Mouse (Mus musculus) intestine, embryonic 14.5 days (tissue): ENCODE measurements at regions not wholly inside any gene's neighbourhood (a gene's known extent, or its start where the extent isn't known, plus 50 kb on each side); places are given as distances from the start of the nearest gene placed in this dataset.

ENCODE experiments used
- ATAC-seq: fragments of 200-750 bp; cut with Nextera tagmentation; replicated peaks from 2 replicates; pipeline ENCODE4 v1.8.0; 2017; ENCODE audit warnings: low read depth, moderate number of reproducible peaks, moderate TSS enrichment, moderate library complexity; ENCODE audit not compliant: low FRiP score, low TSS enrichment
- DNase-seq: peaks from one replicate; pipeline ENCODE4 v3.0.0-alpha.2; 2018; ENCODE audit warnings: low spot score
- H3K27ac ChIP-seq: fragments of 300-500 bp; sonication (generic); 2 replicates; pipeline ENCODE4 v1.5.1; 2014; ENCODE audit warnings: low read depth, mild to moderate bottlenecking, control low read depth
- H3K27me3 ChIP-seq: fragments of 300-500 bp; sonication (generic); replicated peaks from 2 replicates; pipeline ENCODE4 v1.6.1; 2014; ENCODE audit warnings: low read length, control low read depth; ENCODE audit not compliant: control insufficient read depth, insufficient read depth
- H3K36me3 ChIP-seq: fragments of 300-500 bp; sonication (generic); 2 replicates; pipeline ENCODE4 v1.6.1; 2014; ENCODE audit warnings: low read length, control low read depth; ENCODE audit not compliant: control insufficient read depth, insufficient read depth
- H3K4me1 ChIP-seq: fragments of 300-500 bp; sonication (generic); replicated peaks from 2 replicates; pipeline ENCODE4 v1.6.1; 2014; ENCODE audit warnings: low read length, control low read depth, mixed read lengths; ENCODE audit not compliant: control insufficient read depth, insufficient read depth
- H3K4me2 ChIP-seq: fragments of 300-500 bp; sonication (generic); 2 replicates; pipeline ENCODE4 v1.6.1; 2014; ENCODE audit warnings: low read length
- H3K4me3 ChIP-seq: fragments of 300-500 bp; sonication (generic); 2 replicates; pipeline ENCODE4 v1.5.1; 2014; ENCODE audit warnings: low read depth, low read length, control low read depth, mixed read lengths
- H3K9ac ChIP-seq: fragments of 300-500 bp; sonication (generic); 2 replicates; pipeline ENCODE4 v1.6.1; 2014; ENCODE audit warnings: mild to moderate bottlenecking, low read length
- H3K9me3 ChIP-seq: fragments of 300-500 bp; sonication (generic); 2 replicates; pipeline ENCODE4 v1.6.1; 2016; ENCODE audit warnings: low read length, control low read depth; ENCODE audit not compliant: control insufficient read depth
- WGBS: fragments of 180-500 bp; shearing (Covaris S2); extraction: QIAGEN DNeasy Blood & Tissue Kit; methylation state at CpG from one replicate; pipeline ENCODE4 v1.1.7; 2014; 5-methylcytosine and 5-hydroxymethylcytosine counted together

- Histone ChIP-seq H3K4me2 (no peak overlapping the region), H3K36me3 (no peaks in the 10 kb centered on the region), H3K9me3 (no peaks in the 10 kb centered on the region), H3K27me3 (no peaks in the 10 kb centered on the region), H3K4me3 (no peak overlapping the region), H3K27ac (no peak overlapping the region), H3K9ac (no peak overlapping the region), H3K4me1 (no peaks in the 10 kb centered on the region)
- ATAC-seq (no peak), DNase-seq (no peak)
- 77% methylated on average over 6 of the region's 6 CpGs for WGBS
Observed at GRCm38 (mm10) chr5:99838236-99838775, 67.7 kb upstream of the Vamp9 start.

DNA sequence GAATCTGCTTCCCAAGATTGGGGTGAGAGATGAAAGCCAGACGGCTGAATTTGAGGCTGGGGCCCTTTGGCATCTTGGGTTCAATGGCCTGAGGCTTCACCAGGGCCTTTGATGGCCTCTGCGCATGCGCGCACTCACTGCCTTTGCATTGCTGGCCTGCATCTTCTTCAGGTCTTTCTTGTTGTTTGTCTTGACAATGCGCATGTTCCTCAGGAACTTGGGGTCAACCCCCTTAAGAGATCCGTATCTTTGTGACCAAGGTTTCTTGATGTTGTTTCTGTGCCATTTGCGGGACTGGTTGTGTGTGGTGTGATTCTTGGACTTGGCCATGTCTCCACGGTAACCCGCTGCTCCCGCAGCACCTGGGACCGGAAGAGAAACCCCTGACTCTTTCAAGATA lies 66.4 kb upstream of the Vamp9 start:
- H3K4me3 ChIP-seq, result no peak overlapping the region
- no peaks in the 10 kb centered on the region for H3K36me3 ChIP-seq
- H3K27ac ChIP-seq, result no peak overlapping the region
- H3K9me3 ChIP-seq, result no peaks in the 10 kb centered on the region
- no peaks in the 10 kb centered on the region for H3K27me3 ChIP-seq
- H3K4me2 ChIP-seq, result no peak overlapping the region
- DNase-seq (no peak), ATAC-seq (no peak)
- H3K4me1 ChIP-seq, result no peaks in the 10 kb centered on the region
- WGBS, result 95% methylated on average over 11 of the region's 11 CpGs
- H3K9ac ChIP-seq, result no peak overlapping the region

DNA sequence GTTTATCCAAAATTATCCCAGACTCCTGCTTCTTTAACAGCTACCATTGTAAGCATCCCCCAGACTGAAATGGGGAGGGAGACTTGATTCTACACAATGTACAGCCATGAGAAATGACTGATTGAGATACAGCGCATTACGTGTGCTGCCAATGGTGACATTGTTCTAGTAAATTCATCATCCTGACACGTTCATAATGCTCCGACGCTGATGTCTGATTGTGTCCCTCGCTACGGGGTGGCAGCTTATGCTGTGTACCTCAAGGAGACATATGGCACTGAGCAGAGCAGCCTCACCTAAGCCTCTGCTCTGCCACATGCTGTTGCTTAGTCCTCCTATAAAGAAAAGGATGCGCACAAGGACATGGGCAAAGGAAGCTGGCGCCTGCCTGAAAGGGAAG lies 65.2 kb upstream of the Vamp9 start:
- ATAC-seq (no peak), DNase-seq (no peak)
- no peak overlapping the region for H3K4me2 ChIP-seq
- no peaks in the 10 kb centered on the region for H3K36me3 ChIP-seq
- H3K4me1 ChIP-seq, result no peaks in the 10 kb centered on the region
- no peak overlapping the region for H3K4me3 ChIP-seq
- WGBS, result 84% methylated on average over 9 of the region's 9 CpGs
- no peaks in the 10 kb centered on the region for H3K27me3 ChIP-seq
- no peaks in the 10 kb centered on the region for H3K9me3 ChIP-seq
- H3K27ac ChIP-seq, result no peak overlapping the region
- no peak overlapping the region for H3K9ac ChIP-seq

- 86% methylated on average over 11 of the region's 11 CpGs for WGBS
Observed at GRCm38 (mm10) chr5:99845565-99846255, 60.3 kb upstream of the Vamp9 start.

GRCm38 (mm10) chr5:99848158-99848988 lies 57.7 kb upstream of the Vamp9 start:
- no peak for ATAC-seq
- WGBS, result 88% methylated on average over 17 of the region's 17 CpGs
- Histone ChIP-seq H3K27me3 (no peaks in the 10 kb centered on the region), H3K4me3 (no peak overlapping the region), H3K9ac (no peak overlapping the region), H3K27ac (no peak overlapping the region), H3K9me3 (no peaks in the 10 kb centered on the region), H3K36me3 (no peaks in the 10 kb centered on the region), H3K4me2 (no peak overlapping the region), H3K4me1 (no peaks in the 10 kb centered on the region)
- no peak for DNase-seq

More at GRCm38 (mm10) chr5:99845565-99846255, 60.3 kb upstream of the Vamp9 start:
- Histone ChIP-seq H3K27me3 (no peaks in the 10 kb centered on the region), H3K4me1 (no peaks in the 10 kb centered on the region), H3K36me3 (no peaks in the 10 kb centered on the region), H3K27ac (no peak overlapping the region), H3K4me2 (no peak overlapping the region), H3K9ac (no peak overlapping the region), H3K9me3 (no peaks in the 10 kb centered on the region), H3K4me3 (no peak overlapping the region)
- DNase-seq, result no peak
- no peak for ATAC-seq

DNA sequence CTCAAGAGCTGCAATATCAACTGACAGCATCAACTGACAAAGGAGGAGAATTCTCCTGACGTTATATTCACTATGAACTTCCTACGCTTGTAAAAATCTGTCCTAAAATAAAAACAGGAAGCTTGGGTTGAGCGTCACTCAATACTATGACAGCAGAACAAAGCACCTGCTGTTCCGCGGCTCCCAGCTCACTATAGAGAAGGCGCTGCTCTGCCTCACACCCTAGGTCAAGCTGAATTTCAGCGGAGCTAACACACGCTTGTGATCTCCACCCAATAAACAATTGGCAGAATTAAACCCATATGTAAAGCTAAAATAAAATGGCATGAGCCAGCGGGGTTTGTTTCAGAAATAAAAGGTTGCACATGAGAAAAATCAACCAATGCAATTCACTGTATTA lies 57.1 kb upstream of the Vamp9 start:
- no peaks in the 10 kb centered on the region for H3K27me3 ChIP-seq
- ATAC-seq (no peak), DNase-seq (no peak)
- 80% methylated on average over 9 of the region's 9 CpGs for WGBS
- H3K4me1 ChIP-seq, result no peaks in the 10 kb centered on the region
- H3K9me3 ChIP-seq, result no peaks in the 10 kb centered on the region
- no peak overlapping the region for H3K27ac ChIP-seq
- H3K36me3 ChIP-seq, result no peaks in the 10 kb centered on the region
- no peak overlapping the region for H3K4me3 ChIP-seq
- H3K9ac ChIP-seq, result no peak overlapping the region
- H3K4me2 ChIP-seq, result no peak overlapping the region

DNA sequence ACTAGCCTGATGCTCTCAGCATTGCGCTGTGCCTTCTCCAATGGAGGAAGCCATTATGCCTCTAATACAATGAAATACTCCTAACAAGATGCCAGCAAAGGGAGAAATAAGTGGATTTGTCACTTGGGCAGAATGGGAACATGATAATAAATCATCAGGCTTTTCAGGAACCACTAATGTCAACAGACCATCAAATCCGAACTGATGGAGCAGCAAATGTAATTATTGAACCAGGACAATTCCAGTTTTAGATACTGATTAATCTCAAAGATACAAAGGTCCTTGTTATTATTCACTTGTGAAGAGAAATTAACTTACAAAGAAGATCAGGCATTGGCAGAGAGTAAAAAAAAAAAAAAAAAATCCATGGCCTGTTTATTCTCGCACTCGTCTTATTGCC lies 53.7 kb upstream of the Vamp9 start:
- 71% methylated on average over 4 of the region's 4 CpGs for WGBS
- H3K4me2 ChIP-seq, result no peak overlapping the region
- ATAC-seq, result no peak

More for the DNA sequence above, 53.7 kb upstream of the Vamp9 start:
- no peaks in the 10 kb centered on the region for H3K27me3 ChIP-seq
- no peak overlapping the region for H3K4me3 ChIP-seq
- H3K9me3 ChIP-seq, result no peaks in the 10 kb centered on the region
- H3K4me1 ChIP-seq, result no peaks in the 10 kb centered on the region
- H3K36me3 ChIP-seq, result no peaks in the 10 kb centered on the region
- H3K27ac ChIP-seq, result no peak overlapping the region
- DNase-seq, result no peak
- no peak overlapping the region for H3K9ac ChIP-seq
